ENCODE assay signal across 9 mouse cellular contexts in the genomic region with DNA sequence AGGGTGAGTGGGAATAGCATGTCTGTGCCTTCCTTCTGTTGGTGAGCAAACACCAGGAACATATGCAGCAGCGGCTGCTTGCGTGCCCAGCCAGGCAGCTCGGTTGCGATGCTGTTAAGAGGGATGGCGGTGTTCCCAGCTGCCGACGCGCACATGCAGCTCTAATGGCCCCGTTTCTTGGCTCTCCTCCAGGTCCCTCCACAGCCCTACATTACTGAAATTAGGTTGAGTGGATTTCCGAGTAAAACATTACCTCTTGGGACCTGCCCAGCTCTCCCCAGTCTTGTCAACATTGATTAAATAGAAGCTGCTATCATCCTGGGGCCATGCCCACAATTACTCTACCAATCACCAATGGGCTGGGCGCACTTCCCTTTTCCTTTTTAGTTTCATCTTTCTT.
A peak's percentile ranks its signal among the peaks of the same experiment; 100 is the strongest.
DNase-seq lines count a peak whose midpoint lies in the region; ATAC-seq lines count a peak whose summit lies in the region.
"Had no signal": no experiment of that assay in that cellular context is flagged by ENCODE, and none has a peak within 500 bp of the region (broad histone marks: within the 10 kb centered on the region; RNA-seq: fewer than 3 reads in every experiment).

No protein-coding gene starts in this region.

- no peak overlapping the region for H3K9ac ChIP-seq in forebrain, embryonic 12.5 days
- no peak overlapping the region for H3K9ac ChIP-seq in forebrain, embryonic 11.5 days (ENCODE audit: low read length)
- no peak overlapping the region for H3K9ac ChIP-seq in hindbrain, embryonic 13.5 days
- H3K9ac ChIP-seq in midbrain, embryonic 12.5 days (replicated peaks), result no peak overlapping the region
- no peak overlapping the region for H3K9ac ChIP-seq in liver, embryonic 12.5 days

- no peak overlapping the region for H3K4me3 ChIP-seq in forebrain, embryonic 12.5 days (replicated peaks)
- no peak overlapping the region for H3K4me3 ChIP-seq in forebrain, embryonic 11.5 days (ENCODE audit: low read depth, low read length)
- no peak overlapping the region for H3K4me3 ChIP-seq in hindbrain, embryonic 13.5 days
- no peak overlapping the region for H3K4me3 ChIP-seq in midbrain, embryonic 12.5 days
- no peak overlapping the region for H3K4me3 ChIP-seq in liver, embryonic 12.5 days

- no peaks in the 10 kb centered on the region for H3K9me3 ChIP-seq in forebrain, embryonic 12.5 days
- no peaks in the 10 kb centered on the region for H3K9me3 ChIP-seq in forebrain, embryonic 11.5 days (ENCODE audit: control insufficient read depth, low read length)
- H3K9me3 ChIP-seq in hindbrain, embryonic 13.5 days, result no peaks in the 10 kb centered on the region
- no peaks in the 10 kb centered on the region for H3K9me3 ChIP-seq in midbrain, embryonic 12.5 days
- no peaks in the 10 kb centered on the region for H3K9me3 ChIP-seq in liver, embryonic 12.5 days (replicated peaks)

- 75% methylated on average over 11 of the region's 11 CpGs for WGBS in forebrain, embryonic 12.5 days
- WGBS in forebrain, embryonic 11.5 days, result 91% methylated on average over 11 of the region's 11 CpGs
- 61% methylated on average over 11 of the region's 11 CpGs for WGBS in hindbrain, embryonic 13.5 days
- 79% methylated on average over 11 of the region's 11 CpGs for WGBS in midbrain, embryonic 12.5 days
- WGBS in liver, embryonic 12.5 days (ENCODE audit: insufficient replicate concordance), result 83% methylated on average over 11 of the region's 11 CpGs

- no peaks in the 10 kb centered on the region for H3K4me1 ChIP-seq in forebrain, embryonic 12.5 days
- H3K4me1 ChIP-seq in forebrain, embryonic 11.5 days (replicated peaks; ENCODE audit: control insufficient read depth, insufficient read depth, low read length), result no peaks in the 10 kb centered on the region
- H3K4me1 ChIP-seq in hindbrain, embryonic 13.5 days (replicated peaks), result peaks cover 9% of the 10 kb centered on the region; the same call in 1 of the 2 replicates
- no peaks in the 10 kb centered on the region for H3K4me1 ChIP-seq in midbrain, embryonic 12.5 days
- no peaks in the 10 kb centered on the region for H3K4me1 ChIP-seq in liver, embryonic 12.5 days

- peak; percentile 61; the same call in 1 of the 2 replicates for ATAC-seq in forebrain, embryonic 12.5 days (ENCODE audit: low FRiP score)
- ATAC-seq in forebrain, embryonic 11.5 days (replicated peaks; ENCODE audit: low FRiP score), result no peak
- peak; percentile 95 for ATAC-seq in hindbrain, embryonic 13.5 days (ENCODE audit: low FRiP score)
- peak; percentile 56; the same call in 1 of the 2 replicates for ATAC-seq in midbrain, embryonic 12.5 days (ENCODE audit: low FRiP score, low read depth)
- no peak for ATAC-seq in liver, embryonic 12.5 days

- H3K27ac ChIP-seq in forebrain, embryonic 12.5 days, result 0 out of 2 replicates have a peak overlapping the region, but pooled peaks have one; percentile 46
- no peak overlapping the region for H3K27ac ChIP-seq in forebrain, embryonic 11.5 days (ENCODE audit: low read depth, low read length)
- peak overlapping the region; percentile 78 for H3K27ac ChIP-seq in hindbrain, embryonic 13.5 days
- no peak overlapping the region for H3K27ac ChIP-seq in midbrain, embryonic 12.5 days (replicated peaks)
- no peak overlapping the region for H3K27ac ChIP-seq in liver, embryonic 12.5 days
- H3K27ac ChIP-seq: kidney, postnatal 0 days had no signal

- no peak for DNase-seq in forebrain, embryonic 11.5 days (ENCODE audit: low spot score)
- peak; percentile 42 for DNase-seq in cerebellum, adult 11 months
- no peak for DNase-seq in adipocyte (ENCODE audit: low spot score)
- DNase-seq in gastrocnemius, adult 18-20 months (ENCODE audit: low spot score), result no peak

- H3K36me3 ChIP-seq in forebrain, embryonic 12.5 days (replicated peaks), result no peaks in the 10 kb centered on the region
- H3K36me3 ChIP-seq in forebrain, embryonic 11.5 days (ENCODE audit: control insufficient read depth, insufficient read depth, low read length), result no peaks in the 10 kb centered on the region
- H3K36me3 ChIP-seq in hindbrain, embryonic 13.5 days, result no peaks in the 10 kb centered on the region
- H3K36me3 ChIP-seq in midbrain, embryonic 12.5 days, result no peaks in the 10 kb centered on the region
- no peaks in the 10 kb centered on the region for H3K36me3 ChIP-seq in liver, embryonic 12.5 days

- no peak overlapping the region for H3K4me2 ChIP-seq in forebrain, embryonic 12.5 days
- no peak overlapping the region for H3K4me2 ChIP-seq in forebrain, embryonic 11.5 days (ENCODE audit: low read depth, low read length, severe bottlenecking)
- H3K4me2 ChIP-seq in hindbrain, embryonic 13.5 days, result peak overlapping the region; percentile 22; the same call in 1 of the 2 replicates
- H3K4me2 ChIP-seq in midbrain, embryonic 12.5 days (replicated peaks), result no peak overlapping the region
- H3K4me2 ChIP-seq in liver, embryonic 12.5 days, result no peak overlapping the region

- no peaks in the 10 kb centered on the region for H3K27me3 ChIP-seq in forebrain, embryonic 12.5 days
- H3K27me3 ChIP-seq in forebrain, embryonic 11.5 days (ENCODE audit: control insufficient read depth, insufficient read depth, low read length), result no peaks in the 10 kb centered on the region
- no peaks in the 10 kb centered on the region for H3K27me3 ChIP-seq in hindbrain, embryonic 13.5 days
- no peaks in the 10 kb centered on the region for H3K27me3 ChIP-seq in midbrain, embryonic 12.5 days
- no peaks in the 10 kb centered on the region for H3K27me3 ChIP-seq in liver, embryonic 12.5 days (replicated peaks)

Comparison
In these comparisons a context has a peak if more than half of its experiments do, and no peak if none do; other contexts are left out.
1. ATAC-seq: peak in forebrain, embryonic 12.5 days (single experiment), hindbrain, embryonic 13.5 days (single experiment) and midbrain, embryonic 12.5 days (single experiment); none in forebrain, embryonic 11.5 days (single experiment) and liver, embryonic 12.5 days (single experiment).
2. H3K27ac ChIP-seq: peak in forebrain, embryonic 12.5 days (single experiment) and hindbrain, embryonic 13.5 days (single experiment); none in forebrain, embryonic 11.5 days (single experiment), midbrain, embryonic 12.5 days (single experiment) and liver, embryonic 12.5 days (single experiment).